Mouse (Mus musculus) left cerebral cortex, postnatal 10 days (tissue): Measurements from ENCODE around the gene Nutm1. TPM values are rescaled to one million over a fixed set of nuclear protein-coding genes. Genes with fewer than 3 reads are reported as not detected.

Experiments
- DNase-seq, 2 experiments: peaks; one replicate each; pipeline ENCODE4 v3.0.0; 2021 to 2022; ENCODE audit warnings: low spot score in 2 of 2, mixed read lengths in 1 of 2; ENCODE audit errors: extremely low spot score in 1 of 2
- intact Hi-C: fragments of 180-260 bp; cut with DNase I; formaldehyde crosslinking; loops from one replicate; pipeline ENCODE4 v1.15.1; 2025
- total RNA-seq, 2 experiments: library from RNA; stranded (reverse); gene quantifications; 2 replicates each; pipeline ENCODE4 v1.2.3; 2021

Nutm1 gene
- total RNA-seq, 2 experiments from 2014 or later: not detected

GRCm38 (mm10) chr2:112264364-112264763 lies 5.3 kb upstream of the Nutm1 start:
- DNase-seq: no peak
- intact Hi-C loops: loop anchor here (10.0 kb wide), 1 partner anchor 220 kb away; the partner anchor contains the start of gene Chrm5

- intact Hi-C loops: loop anchor here (2.0 to 10.0 kb wide), 2 partner anchors 76 to 222 kb away; partner anchors contain the start of gene Chrm5
- DNase-seq: no peak
Observed at GRCm38 (mm10) chr2:112262779-112263295, 3.7 kb upstream of the Nutm1 start.

DNA sequence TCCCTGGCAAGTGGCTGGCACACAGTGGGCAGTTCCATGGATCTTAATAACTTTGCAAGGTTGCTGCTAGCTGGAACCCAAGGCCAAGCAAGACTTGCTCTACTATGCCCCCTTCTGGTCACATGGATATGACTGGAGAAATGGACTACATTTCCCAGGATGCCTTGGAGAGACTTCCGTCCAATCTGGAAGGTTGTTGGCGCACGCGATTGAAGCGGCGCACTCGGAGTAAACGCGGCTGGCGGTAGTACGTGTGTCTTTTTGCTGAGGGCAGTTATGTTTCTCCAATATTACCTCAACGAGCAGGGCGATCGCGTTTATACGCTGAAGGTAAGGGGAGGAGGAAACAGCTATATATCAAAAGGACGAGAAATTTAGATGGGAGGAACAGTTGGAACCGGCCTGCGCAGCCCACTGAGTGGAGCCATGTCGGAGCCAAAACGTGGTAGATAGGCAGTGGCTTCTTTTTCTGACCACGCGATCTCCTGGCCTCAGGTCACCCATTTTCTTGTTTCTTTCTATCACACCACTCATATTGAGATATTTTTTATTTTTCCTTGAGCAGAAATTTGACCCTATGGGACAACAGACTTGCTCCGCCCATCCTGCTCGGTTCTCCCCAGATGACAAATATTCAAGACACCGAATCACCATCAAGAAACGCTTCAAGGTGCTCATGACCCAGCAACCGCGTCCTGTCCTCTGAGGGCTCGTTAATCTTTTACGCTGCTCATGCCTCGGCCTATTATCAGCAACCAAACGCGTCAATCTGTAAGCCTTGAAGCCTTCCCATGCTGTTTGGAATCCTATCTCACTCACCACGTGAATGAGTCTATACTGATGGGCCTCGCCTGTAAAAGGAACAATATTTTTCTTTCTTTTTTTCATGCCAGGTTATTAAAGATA lies 2.9 kb upstream of the Nutm1 start, which contains the start of gene Nop10:
Gene Nop10 (plus strand): TSS at position 179 of the 906 bp plus-strand sequence.
- intact Hi-C loops: loop anchor here (2.0 to 10.0 kb wide), 2 partner anchors 77 to 223 kb away; partner anchors contain the start of gene Chrm5
- DNase-seq: peak; percentile 86 to 88

GRCm38 (mm10) chr2:112254675-112255515 lies 4.2 kb downstream of the Nutm1 start:
- intact Hi-C loops: no loop called here
- no peak for DNase-seq

GRCm38 (mm10) chr2:112249780-112250453 lies 9.2 kb downstream of the Nutm1 start:
- DNase-seq: no peak
- intact Hi-C loops: no loop called here

DNA sequence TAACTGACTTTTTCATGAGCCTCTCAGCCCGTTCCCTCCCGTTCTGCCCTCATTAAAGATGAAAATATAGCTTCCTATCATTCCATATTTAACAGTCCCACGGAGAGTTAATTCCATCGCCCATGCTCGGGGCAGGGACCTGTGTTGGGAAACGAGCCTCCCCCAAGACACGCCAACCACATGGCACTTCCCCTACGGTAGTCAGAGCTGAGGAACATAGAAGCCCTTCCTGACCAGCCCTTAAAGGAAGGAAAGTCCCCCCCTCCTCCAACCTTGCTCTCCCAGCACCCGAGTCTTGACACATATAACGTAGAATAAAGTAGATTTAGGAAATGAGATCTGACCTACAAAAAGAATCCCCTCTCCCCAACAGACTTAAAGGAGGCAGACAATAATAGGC lies 11.8 kb downstream of the Nutm1 start:
- no peak for DNase-seq
- intact Hi-C loops: no loop called here

- intact Hi-C loops: no loop called here
- DNase-seq: no peak
Observed at GRCm38 (mm10) chr2:112246193-112246592, 12.9 kb downstream of the Nutm1 start.

- no peak for DNase-seq
- intact Hi-C loops: no loop called here
Observed at GRCm38 (mm10) chr2:112245307-112245706, 13.8 kb downstream of the Nutm1 start.

GRCm38 (mm10) chr2:112241787-112242186 lies 17.3 kb downstream of the Nutm1 start:
- intact Hi-C loops: no loop called here
- DNase-seq: no peak

- intact Hi-C loops: no loop called here
- peak in 1 of 2 experiments; percentile 66 for DNase-seq
Observed at GRCm38 (mm10) chr2:112239935-112240721, 19.0 kb downstream of the Nutm1 start.

DNA sequence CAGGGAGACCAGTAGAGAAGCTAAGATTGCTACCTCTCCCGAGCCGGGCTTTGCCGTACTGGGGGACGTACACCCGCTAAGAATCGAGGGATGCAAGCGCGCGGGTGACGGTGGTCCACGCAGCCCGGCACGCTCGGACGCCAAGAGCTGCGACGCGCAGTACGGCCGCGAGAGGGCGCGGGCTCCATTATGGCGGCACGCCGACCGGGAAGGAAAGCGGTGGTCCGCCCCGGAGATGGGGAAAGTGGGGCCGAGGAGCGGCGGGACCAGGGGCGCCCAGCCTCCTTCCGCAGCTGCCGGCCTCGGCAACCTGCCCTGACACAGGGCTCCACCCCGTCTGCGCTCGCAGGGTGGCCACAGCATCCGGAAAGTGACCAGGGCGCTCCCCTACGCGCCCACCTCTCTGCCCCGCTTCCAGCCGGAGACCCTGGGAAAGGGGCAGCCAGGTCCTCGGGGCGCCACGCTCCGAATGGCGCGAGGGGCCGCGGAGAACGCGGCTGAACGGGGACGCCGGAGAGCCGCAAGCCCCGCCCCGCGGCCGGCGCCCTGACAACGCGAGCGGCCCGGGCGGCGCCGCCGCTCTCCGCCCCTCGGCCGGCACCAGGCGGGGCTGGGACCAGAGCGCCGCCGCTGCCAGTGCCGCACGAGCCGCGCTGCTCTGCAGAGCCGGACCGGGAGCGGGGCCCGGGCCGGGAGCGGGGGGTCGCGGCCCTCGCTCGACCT lies 19.7 kb downstream of the Nutm1 start, which contains the start of gene Lpcat4:
Gene Lpcat4 (plus strand): TSS at position 257 of the 723 bp plus-strand sequence.
- intact Hi-C loops: no loop called here
- DNase-seq: peak; percentile 90 to 93

DNA sequence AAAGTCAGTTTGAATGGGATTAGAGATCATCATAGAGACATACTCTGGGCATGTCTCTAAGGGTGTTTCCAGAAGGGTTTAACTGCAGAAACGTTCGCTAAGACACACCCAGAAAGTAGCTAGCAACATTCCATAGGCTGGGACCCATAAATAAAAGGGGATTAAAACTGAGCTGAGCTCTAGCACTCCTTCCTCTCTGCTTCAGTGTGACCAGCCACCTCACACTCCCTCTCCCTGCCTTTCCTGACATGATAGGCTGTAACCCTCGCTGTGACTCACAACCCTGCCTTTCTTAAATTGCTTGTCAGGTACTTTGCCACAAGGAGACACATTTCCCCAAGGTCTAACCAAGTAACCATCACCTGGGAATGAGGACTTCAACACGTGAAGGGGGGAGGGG lies 21.1 kb downstream of the Nutm1 start:
- intact Hi-C loops: no loop called here
- no peak for DNase-seq

DNA sequence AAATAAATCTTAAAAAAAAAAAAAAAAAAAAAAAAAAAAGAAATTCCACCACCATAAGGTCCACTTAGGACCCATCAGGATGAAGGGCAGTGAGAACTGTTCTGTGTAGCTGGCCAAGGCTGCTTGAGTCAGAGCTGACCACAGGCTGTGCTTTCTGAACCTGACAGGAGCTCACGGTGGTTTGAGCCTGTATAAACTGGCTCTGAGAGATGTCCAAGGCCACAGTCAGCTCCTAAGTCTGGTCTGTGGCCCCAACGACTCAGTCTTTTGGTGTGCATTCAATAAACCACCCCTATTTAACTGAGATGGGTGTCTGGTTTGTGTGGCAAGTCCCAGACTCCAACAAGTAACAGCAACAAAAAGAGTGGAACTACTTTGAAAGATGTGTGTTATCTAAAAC lies 22.5 kb downstream of the Nutm1 start:
- no peak for DNase-seq
- intact Hi-C loops: no loop called here

DNA sequence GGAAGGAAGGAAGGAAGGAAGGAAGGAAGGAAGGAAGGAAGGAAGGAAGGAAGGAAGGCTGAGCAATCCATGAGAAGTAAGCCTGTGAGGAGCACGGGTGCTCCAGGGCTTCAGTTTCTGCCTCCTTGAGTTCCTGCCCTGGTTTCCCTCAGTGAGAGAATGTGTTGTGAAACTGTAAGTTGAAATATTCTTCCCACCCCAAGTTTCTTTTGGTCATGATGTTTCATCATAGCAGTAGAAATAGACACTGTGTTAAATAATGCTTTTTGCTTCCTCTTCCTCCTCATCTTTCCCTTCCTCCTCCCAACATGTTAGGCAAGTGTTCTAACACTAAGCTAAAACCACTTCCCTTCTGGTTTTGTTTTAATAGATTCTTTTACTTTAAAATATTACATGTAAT lies 26.5 kb downstream of the Nutm1 start:
- intact Hi-C loops: no loop called here
- no peak for DNase-seq

GRCm38 (mm10) chr2:112224356-112224755 lies 34.7 kb downstream of the Nutm1 start:
- intact Hi-C loops: no loop called here
- DNase-seq: no peak

GRCm38 (mm10) chr2:112222607-112223006 lies 36.5 kb downstream of the Nutm1 start:
- no peak for DNase-seq
- intact Hi-C loops: no loop called here

GRCm38 (mm10) chr2:112220880-112221279 lies 38.2 kb downstream of the Nutm1 start:
- intact Hi-C loops: no loop called here
- no peak for DNase-seq
